Mouse (Mus musculus) thymus, adult 2 months (tissue): ENCODE results near the gene Gm21964.

Source experiments
- CTCF ChIP-seq: fragments of 200-500 bp; IDR thresholded peaks from 2 replicates; pipeline ENCODE4 v1.5.1; 2012; ENCODE audit warnings: mild to moderate bottlenecking, control low read depth, low read length, moderate library complexity, borderline replicate concordance; ENCODE audit not compliant: control insufficient read depth, poor library complexity, insufficient read depth; ENCODE audit errors: extremely low read depth
- POLR2A ChIP-seq: fragments of 200-500 bp; IDR thresholded peaks from 2 replicates; pipeline ENCODE4 v1.6.1; 2012; ENCODE audit warnings: mild to moderate bottlenecking, low read length, control low read depth, moderate library complexity; ENCODE audit not compliant: control insufficient read depth, poor library complexity, insufficient read depth; ENCODE audit errors: extremely low read depth

- TF ChIP-seq POLR2A: no peak
- no peak for TF ChIP-seq CTCF
Observed at GRCm38 (mm10) chr8:110102653-110103052, 1.6 kb downstream of the Gm21964 start, which contains the start of gene Gm17720.
